Mouse (Mus musculus): Measurements from ENCODE around the gene Hydin. TPM values are rescaled to one million over a fixed set of nuclear protein-coding genes. Genes with fewer than 3 reads are reported as not detected.
A peak's percentile ranks its signal among the peaks of the same experiment; 100 is the strongest.

The Hydin gene
- total and polyA plus RNA-seq, 3 experiments, result 9.5 to 17.3 (median 9.8) TPM

GRCm38 (mm10) chr8:110626431-110626830, 359.7 kb downstream of the Hydin start:
- Histone ChIP-seq H3K27ac (ENCODE audit: insufficient read depth, low read depth) (no peak overlapping the region), H3K9me3 (replicated peaks; ENCODE audit: low read length) (no peaks in the 10 kb centered on the region), H3K4me1 (ENCODE audit: control insufficient read depth in 1 of 2, insufficient read depth in 2 of 2) (peaks cover 2 to 50% of the 10 kb centered on the region in 2 experiments; a peak in 3 of 4 replicates), H3K4me2 (ENCODE audit: insufficient read depth, low read depth, poor library complexity, severe bottlenecking) (no peak overlapping the region), H3K27me3 (replicated peaks) (no peaks in the 10 kb centered on the region), H3K36me3 (replicated peaks in 1 of 2; ENCODE audit: control insufficient read depth in 1 of 2, insufficient read depth in 1 of 2, low read length in 1 of 2) (peaks cover 4 to 69% of the 10 kb centered on the region in 2 experiments), H3K9ac (ENCODE audit: insufficient read depth, low read depth) (no peak overlapping the region), H3K4me3 (replicated peaks in 1 of 3; ENCODE audit: low read depth in 2 of 3, low read length in 2 of 3, poor library complexity in 1 of 3) (no peak overlapping the region), H3K79me2 (replicated peaks; ENCODE audit: control insufficient read depth, extremely low read depth, insufficient read depth, poor library complexity, severe bottlenecking) (peaks cover 51% of the 10 kb centered on the region)
- TF ChIP-seq MAX (IDR thresholded peaks at IDR 0.05; ENCODE audit: low read length) (no peak), EP300 (IDR thresholded peaks at IDR 0.05; ENCODE audit: low read length) (no peak), USF1 (IDR thresholded peaks at IDR 0.05; ENCODE audit: low read depth, low read length) (no peak), ZC3H11A (IDR thresholded peaks at IDR 0.05; ENCODE audit: low read depth, low read length) (no peak), JUND (conservative IDR thresholded peaks at IDR 0.05; ENCODE audit: low read depth, low read length) (no peak), NELFE (IDR thresholded peaks at IDR 0.05; ENCODE audit: low read depth, low read length) (no peak), NRF1 (IDR thresholded peaks at IDR 0.05; ENCODE audit: low read depth, low read length) (no peak), USF2 (conservative IDR thresholded peaks at IDR 0.05; ENCODE audit: low read depth, low read length) (no peak), JUN (IDR thresholded peaks at IDR 0.05; ENCODE audit: insufficient read depth, low read depth, low read length) (no peak), HCFC1 (IDR thresholded peaks at IDR 0.05; ENCODE audit: low read depth, low read length) (no peak), MAZ (IDR thresholded peaks at IDR 0.05; ENCODE audit: low read depth, low read length) (no peak), IRF4 (IDR thresholded peaks at IDR 0.05; ENCODE audit: low read depth, low read length) (no peak)
- dilution Hi-C loops (cut with MboI; ENCODE audit: extremely low pct_ligation_motif_present, extremely low pct_unique_long_range_greater_than_20kb, low sequenced_read_pairs), result no loop called here
- in situ Hi-C loops (cut with MboI; ENCODE audit: low pct_ligation_motif_present, low pct_unique_long_range_greater_than_20kb, low sequenced_read_pairs), result loop anchor here (25.0 kb wide), 2 partner anchors 211 to 461 kb away; partner anchors contain the start of genes Clec18a, Cog4, Pdpr and Sf3b3
- no peak for DNase-seq (ENCODE audit: extremely low read depth)

GRCm38 (mm10) chr8:110629245-110630063, 362.7 kb downstream of the Hydin start:
- Histone ChIP-seq H3K36me3 (replicated peaks in 1 of 2; ENCODE audit: control insufficient read depth in 1 of 2, insufficient read depth in 1 of 2, low read length in 1 of 2) (peaks cover 32 to 76% of the 10 kb centered on the region in 2 experiments), H3K4me1 (ENCODE audit: control insufficient read depth in 1 of 2, insufficient read depth in 2 of 2) (peaks cover 2 to 24% of the 10 kb centered on the region in 2 experiments; a peak in 3 of 4 replicates), H3K4me3 (replicated peaks in 1 of 3; ENCODE audit: low read depth in 2 of 3, low read length in 2 of 3, poor library complexity in 1 of 3) (no peak overlapping the region), H3K4me2 (ENCODE audit: insufficient read depth, low read depth, poor library complexity, severe bottlenecking) (no peak overlapping the region), H3K27ac (ENCODE audit: insufficient read depth, low read depth) (no peak overlapping the region), H3K27me3 (replicated peaks) (no peaks in the 10 kb centered on the region), H3K9me3 (replicated peaks; ENCODE audit: low read length) (no peaks in the 10 kb centered on the region), H3K9ac (ENCODE audit: insufficient read depth, low read depth) (no peak overlapping the region), H3K79me2 (replicated peaks; ENCODE audit: control insufficient read depth, extremely low read depth, insufficient read depth, poor library complexity, severe bottlenecking) (peaks cover 33% of the 10 kb centered on the region)
- TF ChIP-seq RAD21 (IDR thresholded peaks at IDR 0.05; ENCODE audit: low read depth, low read length) (peak; percentile 40), CTCF (conservative IDR thresholded peaks at IDR 0.05 in 1 of 2, IDR thresholded peaks at IDR 0.05 in 1 of 2; ENCODE audit: low read depth in 2 of 2, low read length in 2 of 2) (peak; percentile 64 to 71), MXI1 (IDR thresholded peaks at IDR 0.05; ENCODE audit: low read depth, low read length) (no peak)
- in situ Hi-C loops (cut with MboI; ENCODE audit: low pct_ligation_motif_present, low pct_unique_long_range_greater_than_20kb, low sequenced_read_pairs), result loop anchor here (25.0 kb wide), 2 partner anchors 208 to 458 kb away; partner anchors contain the start of genes Clec18a, Cog4, Pdpr and Sf3b3
- DNase-seq (ENCODE audit: extremely low read depth), result peak; percentile 66
- dilution Hi-C loops (cut with MboI; ENCODE audit: extremely low pct_ligation_motif_present, extremely low pct_unique_long_range_greater_than_20kb, low sequenced_read_pairs), result no loop called here

Measured in CH12.LX (cell line).